Comparison of ENCODE assay signal across 16 mouse cellular contexts in the genomic region with DNA sequence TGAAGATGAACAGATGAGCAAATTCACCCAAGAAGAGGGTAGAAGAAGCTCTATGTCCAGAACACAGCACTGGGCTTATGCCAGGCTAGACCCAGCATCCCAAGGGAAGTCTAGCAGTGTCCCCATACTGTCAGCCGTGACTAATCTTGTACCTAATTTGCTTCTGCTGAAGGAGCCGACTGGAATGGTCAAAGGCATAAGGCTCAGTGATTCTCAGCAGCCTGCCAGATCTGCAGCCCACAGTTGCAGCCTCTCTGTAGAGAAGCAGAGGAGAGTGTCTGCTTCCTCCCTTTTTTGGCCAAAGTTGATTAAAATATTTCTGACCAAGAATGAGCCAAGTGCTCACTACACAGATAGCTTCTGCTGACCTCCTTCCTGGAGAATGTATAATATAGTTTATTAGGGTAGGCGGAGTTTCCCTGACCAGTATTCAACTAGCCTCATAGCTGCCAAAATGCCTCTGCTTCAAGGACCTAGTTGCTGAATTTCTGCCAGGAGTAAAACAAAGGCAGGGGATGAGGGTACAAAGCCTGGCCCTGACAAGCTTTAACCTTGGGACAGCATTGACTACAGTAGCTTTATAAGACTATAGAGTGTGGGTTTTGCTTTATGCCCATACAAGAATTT.
DNase-seq lines count a peak whose midpoint lies in the region; ATAC-seq and TF ChIP-seq lines count a peak whose summit lies in the region.
"Had no signal": no experiment of that assay in that cellular context is flagged by ENCODE, and none has a peak within 500 bp of the region (broad histone marks: within the 10 kb centered on the region; RNA-seq: fewer than 3 reads in every experiment).

No protein-coding gene starts in this region.

- TF ChIP-seq POLR2A in kidney, adult 2 months (IDR thresholded peaks at IDR 0.05; ENCODE audit: low read depth, low read length) = no peak

- no peak overlapping the region for H3K27ac ChIP-seq in kidney, adult 2 months (ENCODE audit: insufficient read depth, low read depth, low read length)
- 0 out of 2 replicates have a peak overlapping the region, but pooled peaks have one; percentile 40 for H3K27ac ChIP-seq in intestine, embryonic 15.5 days
- H3K27ac ChIP-seq: hindbrain, embryonic 10.5 days; left cerebral cortex, adult 2 months; neural tube, embryonic 13.5 days had no signal

- H3K9ac ChIP-seq in intestine, embryonic 15.5 days = no peak overlapping the region
- H3K9ac ChIP-seq: neural tube, embryonic 13.5 days had no signal

- no peaks in the 10 kb centered on the region for H3K9me3 ChIP-seq in intestine, embryonic 15.5 days
- H3K9me3 ChIP-seq: hindbrain, embryonic 10.5 days; neural tube, embryonic 13.5 days had no signal

- no peak overlapping the region for H3K4me3 ChIP-seq in kidney, adult 2 months (ENCODE audit: insufficient read depth, low read depth, low read length)
- no peak overlapping the region for H3K4me3 ChIP-seq in intestine, embryonic 15.5 days (replicated peaks)
- H3K4me3 ChIP-seq: hindbrain, embryonic 10.5 days; left cerebral cortex, adult 2 months; neural tube, embryonic 13.5 days had no signal

- no peak for TF ChIP-seq CTCF in kidney, adult 2 months (conservative IDR thresholded peaks at IDR 0.05; ENCODE audit: insufficient read depth, insufficient read length, low read depth, low read length)

- H3K4me2 ChIP-seq in intestine, embryonic 15.5 days (replicated peaks) = no peak overlapping the region
- H3K4me2 ChIP-seq: neural tube, embryonic 13.5 days had no signal

- H3K27me3 ChIP-seq in kidney, adult 2 months (replicated peaks; ENCODE audit: control insufficient read depth, insufficient read depth, low read length) = no peaks in the 10 kb centered on the region
- H3K27me3 ChIP-seq in intestine, embryonic 15.5 days (replicated peaks) = no peaks in the 10 kb centered on the region
- H3K27me3 ChIP-seq: neural tube, embryonic 13.5 days had no signal

- peak; percentile 89 for ATAC-seq in frontal cortex, adult (ENCODE audit: low TSS enrichment)
- 0 out of 2 replicates have a peak, but pooled peaks have one; percentile 25 for ATAC-seq in intestine, embryonic 15.5 days
- ATAC-seq: CD4-positive, CD25-positive, alpha-beta regulatory T cell, adult 4 months had no signal

- no peaks in the 10 kb centered on the region for H3K36me3 ChIP-seq in kidney, adult 2 months (ENCODE audit: control insufficient read depth, insufficient read depth, low read length)
- no peaks in the 10 kb centered on the region for H3K36me3 ChIP-seq in intestine, embryonic 15.5 days
- H3K36me3 ChIP-seq: hindbrain, embryonic 10.5 days; neural tube, embryonic 13.5 days had no signal

- no peak for DNase-seq in frontal cortex, postnatal 14 days (ENCODE audit: low spot score in 2 of 2)
- DNase-seq in kidney, adult 2 months = peak; percentile 40
- DNase-seq in kidney, adult 18-20 months = no peak
- peak; percentile 52 for DNase-seq in brain, adult 2 months (ENCODE audit: low read depth, low spot score)
- no peak for DNase-seq in gastrocnemius, postnatal 25 days
- no peak for DNase-seq in spleen, postnatal 4 days (ENCODE audit: low spot score in 2 of 2)
- DNase-seq: cerebellum, adult 11-12 months; retina, postnatal 1 day; spleen, adult 18-20 months; thymus, adult 18-20 months had no signal

- H3K4me1 ChIP-seq in kidney, adult 2 months (ENCODE audit: control insufficient read depth, insufficient read depth, low read length) = no peaks in the 10 kb centered on the region
- 0 out of 2 replicates have a peak, but pooled peaks cover 2% of the 10 kb centered on the region for H3K4me1 ChIP-seq in intestine, embryonic 15.5 days (replicated peaks)
- H3K4me1 ChIP-seq: hindbrain, embryonic 10.5 days had no signal

- 49% methylated on average over 3 of the region's 3 CpGs for WGBS in kidney, adult 2 months
- WGBS in intestine, embryonic 15.5 days = 62% methylated on average over 3 of the region's 3 CpGs

Comparison
In these comparisons a context has a peak if more than half of its experiments do, and no peak if none do; other contexts are left out.
1. DNase-seq: peak in kidney, adult 2 months (single experiment) and brain, adult 2 months (single experiment); none in frontal cortex, postnatal 14 days (0 of 2), kidney, adult 18-20 months (single experiment), gastrocnemius, postnatal 25 days (single experiment) and spleen, postnatal 4 days (0 of 2).